Mouse (Mus musculus) midbrain, embryonic 12.5 days (tissue): ENCODE data around the gene Rin3. TPM values are rescaled to one million over a fixed set of nuclear protein-coding genes. Genes with fewer than 3 reads are reported as not detected.

Experiments used
- ATAC-seq: fragments of 200-750 bp; cut with Nextera tagmentation; 2 replicates; pipeline ENCODE4 v1.8.0; 2017; ENCODE audit warnings: low read depth, moderate TSS enrichment, moderate library complexity; ENCODE audit not compliant: low FRiP score
- H3K27ac ChIP-seq: fragments of 300-500 bp; sonication (generic); replicated peaks from 2 replicates; pipeline ENCODE4 v1.5.1; 2016; ENCODE audit warnings: mild to moderate bottlenecking
- H3K27me3 ChIP-seq: fragments of 300-500 bp; sonication (generic); 2 replicates; pipeline ENCODE4 v1.6.1; 2016; ENCODE audit warnings: mild to moderate bottlenecking
- H3K36me3 ChIP-seq: fragments of 300-500 bp; sonication (generic); 2 replicates; pipeline ENCODE4 v1.6.1; 2016
- H3K4me1 ChIP-seq: fragments of 300-500 bp; sonication (generic); 2 replicates; pipeline ENCODE4 v1.6.1; 2016
- H3K4me2 ChIP-seq: fragments of 300-500 bp; sonication (generic); replicated peaks from 2 replicates; pipeline ENCODE4 v1.6.1; 2016; ENCODE audit warnings: mild to moderate bottlenecking, moderate library complexity
- H3K4me3 ChIP-seq: fragments of 300-500 bp; sonication (generic); 2 replicates; pipeline ENCODE4 v1.5.1; 2016; ENCODE audit warnings: mild to moderate bottlenecking
- H3K9ac ChIP-seq: fragments of 300-500 bp; sonication (generic); replicated peaks from 2 replicates; pipeline ENCODE4 v1.6.1; 2016; ENCODE audit warnings: mild to moderate bottlenecking, moderate library complexity
- H3K9me3 ChIP-seq: fragments of 300-500 bp; sonication (generic); 2 replicates; pipeline ENCODE4 v1.6.1; 2016; ENCODE audit warnings: mild to moderate bottlenecking
- WGBS: fragments of 180-500 bp; shearing (Covaris S2); methylation state at CpG from one replicate; pipeline ENCODE4 v1.1.7; 2016; 5-methylcytosine and 5-hydroxymethylcytosine counted together
- polyA plus RNA-seq: library from polyadenylated mRNA; unstranded; fragments of >200 nt; fragmentation: Nextera tagmentation; extraction: Ambion mirVana; gene quantifications from 2 replicates; pipeline ENCODE4 v1.2.1, GENCODE M21; 2016

The Rin3 gene
- polyA plus RNA-seq, 1 experiment from 2014 or later: 5.1 TPM

- no peak for ATAC-seq
- no peak overlapping the region for H3K4me3 ChIP-seq
- H3K36me3 ChIP-seq: peaks cover 9% of the 10 kb centered on the region; the same call in 1 of the 2 replicates
- no peak overlapping the region for H3K4me2 ChIP-seq
- WGBS: 90% methylated on average over 10 of the region's 10 CpGs
- no peak overlapping the region for H3K9ac ChIP-seq
- no peaks in the 10 kb centered on the region for H3K9me3 ChIP-seq
- no peaks in the 10 kb centered on the region for H3K27me3 ChIP-seq
- no peak overlapping the region for H3K27ac ChIP-seq
- H3K4me1 ChIP-seq: peaks cover 4% of the 10 kb centered on the region; the same call in 1 of the 2 replicates
Observed at GRCm38 (mm10) chr12:102420168-102420890, 137.5 kb downstream of the Rin3 start.

- WGBS: 83% methylated on average over 6 of the region's 6 CpGs
Observed at GRCm38 (mm10) chr12:102422065-102422464, 139.2 kb downstream of the Rin3 start.

GRCm38 (mm10) chr12:102422623-102423320, 139.9 kb downstream of the Rin3 start:
- 92% methylated on average over 11 of the region's 11 CpGs for WGBS
- Histone ChIP-seq H3K9me3 (no peaks in the 10 kb centered on the region), H3K4me3 (no peak overlapping the region), H3K27me3 (no peaks in the 10 kb centered on the region), H3K4me2 (no peak overlapping the region), H3K36me3 (peaks cover 9% of the 10 kb centered on the region; the same call in 1 of the 2 replicates), H3K4me1 (peaks cover 4% of the 10 kb centered on the region; the same call in 1 of the 2 replicates), H3K9ac (no peak overlapping the region), H3K27ac (no peak overlapping the region)
- ATAC-seq: no peak

More at GRCm38 (mm10) chr12:102422065-102422464, 139.2 kb downstream of the Rin3 start:
- Histone ChIP-seq H3K9me3 (no peaks in the 10 kb centered on the region), H3K27me3 (no peaks in the 10 kb centered on the region), H3K4me3 (no peak overlapping the region), H3K27ac (no peak overlapping the region), H3K4me2 (no peak overlapping the region), H3K36me3 (peaks cover 9% of the 10 kb centered on the region; the same call in 1 of the 2 replicates), H3K9ac (no peak overlapping the region), H3K4me1 (peaks cover 4% of the 10 kb centered on the region; the same call in 1 of the 2 replicates)
- no peak for ATAC-seq

GRCm38 (mm10) chr12:102423625-102424024, 140.8 kb downstream of the Rin3 start:
- Histone ChIP-seq H3K4me1 (peaks cover 4% of the 10 kb centered on the region; the same call in 1 of the 2 replicates), H3K9me3 (no peaks in the 10 kb centered on the region), H3K36me3 (peaks cover 9% of the 10 kb centered on the region; the same call in 1 of the 2 replicates), H3K4me3 (no peak overlapping the region), H3K4me2 (no peak overlapping the region), H3K9ac (no peak overlapping the region), H3K27ac (no peak overlapping the region), H3K27me3 (no peaks in the 10 kb centered on the region)
- ATAC-seq: no peak
- 93% methylated on average over 8 of the region's 8 CpGs for WGBS

- Histone ChIP-seq H3K9ac (no peak overlapping the region), H3K27me3 (no peaks in the 10 kb centered on the region), H3K4me2 (no peak overlapping the region), H3K4me3 (no peak overlapping the region), H3K27ac (no peak overlapping the region), H3K4me1 (peaks cover 3% of the 10 kb centered on the region; the same call in 1 of the 2 replicates), H3K9me3 (no peaks in the 10 kb centered on the region), H3K36me3 (peaks cover 9% of the 10 kb centered on the region; the same call in 1 of the 2 replicates)
- 78% methylated on average over 2 of the region's 2 CpGs for WGBS
- no peak for ATAC-seq
Observed at GRCm38 (mm10) chr12:102424456-102424855, 141.6 kb downstream of the Rin3 start.

- Histone ChIP-seq H3K27ac (no peak overlapping the region), H3K4me2 (no peak overlapping the region), H3K36me3 (peaks cover 9% of the 10 kb centered on the region; the same call in 1 of the 2 replicates), H3K4me1 (no peaks in the 10 kb centered on the region), H3K9me3 (no peaks in the 10 kb centered on the region), H3K4me3 (no peak overlapping the region), H3K27me3 (no peaks in the 10 kb centered on the region), H3K9ac (no peak overlapping the region)
- 88% methylated on average over 4 of the region's 4 CpGs for whole genome bisulfite sequencing
- ATAC-seq: no peak
Observed at GRCm38 (mm10) chr12:102425048-102425578, 142.3 kb downstream of the Rin3 start.

- Histone ChIP-seq H3K27ac (no peak overlapping the region), H3K4me1 (no peaks in the 10 kb centered on the region), H3K36me3 (peaks cover 9% of the 10 kb centered on the region; the same call in 1 of the 2 replicates), H3K4me2 (no peak overlapping the region), H3K27me3 (no peaks in the 10 kb centered on the region), H3K9me3 (no peaks in the 10 kb centered on the region), H3K4me3 (no peak overlapping the region), H3K9ac (no peak overlapping the region)
- no peak for ATAC-seq
- WGBS: 96% methylated on average over 7 of the region's 7 CpGs
Observed at GRCm38 (mm10) chr12:102426285-102426684, 143.4 kb downstream of the Rin3 start.

GRCm38 (mm10) chr12:102429656-102430055, 146.8 kb downstream of the Rin3 start:
- H3K36me3 ChIP-seq: no peaks in the 10 kb centered on the region
- H3K4me1 ChIP-seq: no peaks in the 10 kb centered on the region
- no peak overlapping the region for H3K4me2 ChIP-seq
- no peaks in the 10 kb centered on the region for H3K27me3 ChIP-seq
- no peak for ATAC-seq
- no peak overlapping the region for H3K27ac ChIP-seq
- no peak overlapping the region for H3K4me3 ChIP-seq
- no peaks in the 10 kb centered on the region for H3K9me3 ChIP-seq
- no peak overlapping the region for H3K9ac ChIP-seq
- WGBS: 92% methylated on average over 5 of the region's 5 CpGs

- H3K4me2 ChIP-seq: no peak overlapping the region
- H3K9me3 ChIP-seq: no peaks in the 10 kb centered on the region
- WGBS: 90% methylated on average over 4 of the region's 4 CpGs
- H3K27me3 ChIP-seq: no peaks in the 10 kb centered on the region
- no peak for ATAC-seq
- no peaks in the 10 kb centered on the region for H3K36me3 ChIP-seq
- no peak overlapping the region for H3K9ac ChIP-seq
- no peaks in the 10 kb centered on the region for H3K4me1 ChIP-seq
- no peak overlapping the region for H3K27ac ChIP-seq
- no peak overlapping the region for H3K4me3 ChIP-seq
Observed at GRCm38 (mm10) chr12:102430228-102430627, 147.4 kb downstream of the Rin3 start.

GRCm38 (mm10) chr12:102432238-102432637, 149.4 kb downstream of the Rin3 start:
- ATAC-seq: no peak
- Histone ChIP-seq H3K36me3 (no peaks in the 10 kb centered on the region), H3K4me1 (no peaks in the 10 kb centered on the region), H3K27ac (no peak overlapping the region), H3K4me3 (no peak overlapping the region), H3K27me3 (no peaks in the 10 kb centered on the region), H3K9ac (no peak overlapping the region), H3K9me3 (no peaks in the 10 kb centered on the region), H3K4me2 (no peak overlapping the region)
- 86% methylated on average over 12 of the region's 12 CpGs for WGBS

- 88% methylated on average over 4 of the region's 4 CpGs for WGBS
- no peak for ATAC-seq
Observed at GRCm38 (mm10) chr12:102434107-102434506, 151.3 kb downstream of the Rin3 start.

More at GRCm38 (mm10) chr12:102434107-102434506, 151.3 kb downstream of the Rin3 start:
- Histone ChIP-seq H3K36me3 (no peaks in the 10 kb centered on the region), H3K4me1 (peaks cover 9% of the 10 kb centered on the region; the same call in 1 of the 2 replicates), H3K4me3 (no peak overlapping the region), H3K4me2 (no peak overlapping the region), H3K27ac (no peak overlapping the region), H3K27me3 (no peaks in the 10 kb centered on the region), H3K9me3 (no peaks in the 10 kb centered on the region), H3K9ac (no peak overlapping the region)
